Mouse (Mus musculus) stomach, postnatal 0 days (tissue): ENCODE measurements around the gene Pon3.

Experiments used
- CTCF ChIP-seq: IDR thresholded peaks from 2 replicates; pipeline ENCODE4 v1.5.1; 2016; ENCODE audit warnings: antibody characterized with exemption, low read depth, mild to moderate bottlenecking, moderate library complexity
- EP300 ChIP-seq: optimal IDR thresholded peaks from 2 replicates; pipeline ENCODE3; 2016; ENCODE audit warnings: antibody characterized with exemption

GRCm38 (mm10) chr6:5218190-5218589 is 37.9 kb downstream of the Pon3 start:
- TF ChIP-seq EP300 (no peak), CTCF (no peak)
